Mouse (Mus musculus) inflammation-experienced regulatory T-cells (primary cell): ENCODE results near the gene Zfp933. TPM values are rescaled to one million over a fixed set of nuclear protein-coding genes. Genes with fewer than 3 reads are reported as not detected.

Experiments
- polyA plus RNA-seq, 2 experiments: library from polyadenylated mRNA; unstranded; fragments of 100-300 nt; shearing (Covaris generic); gene quantifications; one replicate each; pipeline ENCODE4 v1.2.1; 2017

Gene Zfp933
- 1 to 10 TPM; 4.1 to 5.6 TPM for polyA plus RNA-seq

DNA sequence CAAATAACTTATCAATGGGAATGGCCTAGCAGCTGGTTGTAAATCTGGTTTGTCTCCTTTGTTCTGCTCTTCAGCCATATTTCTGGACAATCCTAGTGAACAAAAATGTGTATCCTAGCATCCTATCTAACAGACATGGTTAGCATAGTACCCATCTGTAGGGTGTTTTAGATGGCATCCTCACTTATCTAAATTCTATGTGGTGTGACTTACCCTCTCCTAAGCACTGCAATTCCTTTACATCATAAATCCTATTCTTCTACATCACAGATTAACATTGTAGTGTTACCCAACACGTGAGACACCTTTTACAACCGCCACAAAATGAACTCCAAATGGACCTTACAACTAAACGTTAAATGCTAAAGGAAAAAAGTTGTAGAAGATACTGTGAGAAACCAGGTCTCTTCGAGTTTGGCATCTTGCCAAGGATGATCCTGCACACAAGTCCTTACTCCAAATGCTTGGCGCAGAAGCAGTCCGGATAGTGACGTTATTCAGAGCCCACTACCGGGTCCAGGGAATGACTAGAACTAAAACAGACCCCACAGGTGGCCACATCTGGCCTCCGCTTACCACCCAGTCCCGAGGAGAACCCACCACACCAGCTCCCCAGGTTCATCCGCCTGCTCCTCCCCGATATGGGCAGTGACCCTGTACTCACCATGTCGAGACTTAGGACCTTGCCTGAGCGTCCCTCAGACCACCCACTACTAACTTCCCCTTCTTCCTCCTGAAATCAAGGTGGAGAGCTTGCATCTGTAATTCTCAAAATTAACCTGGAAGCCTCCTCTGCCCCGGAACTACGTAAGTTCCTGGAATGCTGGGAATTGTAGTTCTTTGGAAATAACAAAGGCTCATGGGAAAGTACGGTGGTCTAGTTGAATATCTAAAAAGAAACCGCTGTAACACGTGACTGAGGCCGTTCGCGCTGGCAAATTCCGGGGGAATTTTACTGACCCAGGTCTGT is at the start of gene Zfp933:
Gene Zfp933, minus strand, starts transcription at position 753 of the 970 bp plus-strand sequence.

GRCm38 (mm10) chr4:147868450-147869031 is 20.4 kb upstream of the Zfp933 start, which contains the start of the genes Miip and Fv1:
Gene Miip (minus strand): TSS chr4:147868816.
Gene Fv1 (plus strand): TSS chr4:147868979.

DNA sequence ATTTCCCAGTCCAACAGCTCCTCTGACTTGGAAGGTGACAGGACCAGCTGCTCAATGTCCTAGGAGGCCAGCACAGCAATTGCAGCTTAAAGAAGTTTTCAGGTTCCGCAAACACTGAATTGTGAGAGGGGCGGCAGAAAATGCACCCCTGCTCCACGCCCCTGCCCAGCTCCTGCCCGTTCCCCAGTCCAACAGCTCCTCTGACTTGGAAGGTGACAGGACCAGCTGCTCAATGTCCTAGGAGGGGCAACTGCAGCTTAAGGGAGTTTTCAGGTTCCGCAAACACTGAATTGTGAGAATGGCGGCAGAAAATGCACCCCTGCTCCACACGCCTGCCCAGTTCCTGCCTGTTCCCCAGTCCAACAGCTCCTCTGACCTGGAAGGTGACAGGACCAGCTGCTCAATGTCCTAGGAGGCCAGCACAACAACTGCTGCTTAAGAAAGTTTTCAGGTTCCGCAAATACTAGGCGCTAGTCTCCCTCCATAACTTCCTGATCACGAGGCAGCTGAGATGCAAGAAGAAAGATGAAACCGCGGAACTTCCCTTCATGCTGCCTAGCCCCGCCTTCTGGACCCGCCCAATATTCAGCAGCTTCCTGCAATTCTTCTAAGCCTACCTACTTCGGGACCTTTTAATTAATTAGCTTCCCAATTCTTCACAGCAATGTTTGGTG is 38.7 kb downstream of the Zfp933 start, which contains the start of gene Zfp984:
Gene Zfp984, minus strand, starts transcription at position 497 of the 674 bp plus-strand sequence.

Other genes with a start within 250 kb of the Zfp933 start
- 1 to 10 TPM; 1.5 to 3.8 TPM for gene Zfp979, start 205.9 kb downstream of the Zfp933 start, polyA plus RNA-seq
- 1 to 10 TPM in 1 of 2 experiments, under 1 TPM in 1; 0.43 to 1.1 TPM for gene Zfp534, start 145.8 kb downstream of the Zfp933 start, polyA plus RNA-seq
- 10 to 100 TPM; 17.2 to 23.4 TPM for gene Zfp984, start 38.6 kb downstream of the Zfp933 start, polyA plus RNA-seq
- gene Miip, start 20.4 kb upstream of the Zfp933 start, polyA plus RNA-seq, result 100 to 1,000 TPM; 106 to 133 TPM
- 1 to 10 TPM; 4.5 to 4.9 TPM for gene Fv1, start 20.6 kb upstream of the Zfp933 start, polyA plus RNA-seq
- gene Mfn2, start 56.3 kb upstream of the Zfp933 start, polyA plus RNA-seq, result 10 to 100 TPM; 39.1 to 40.3 TPM
- 10 to 100 TPM in 1 of 2 experiments, 1 to 10 TPM in 1; 5.8 to 11.6 TPM for gene Plod1, start 88.4 kb upstream of the Zfp933 start, polyA plus RNA-seq
- 100 to 1,000 TPM in 1 of 2 experiments, 10 to 100 TPM in 1; 99.8 to 122 TPM for gene 2510039O18Rik, start 92.5 kb upstream of the Zfp933 start, polyA plus RNA-seq
- gene Nppb, start 137.4 kb upstream of the Zfp933 start, polyA plus RNA-seq, result under 1 TPM in 1 of 2 experiments, not detected in 1; 0.61 TPM
- gene Nppa, start 152.4 kb upstream of the Zfp933 start, polyA plus RNA-seq, result 1 to 10 TPM in 1 of 2 experiments, not detected in 1; 1.0 TPM
- 10 to 100 TPM in 1 of 2 experiments, 1 to 10 TPM in 1; 6.3 to 11.0 TPM for gene Clcn6, start 190.5 kb upstream of the Zfp933 start, polyA plus RNA-seq
- 10 to 100 TPM; 14.5 TPM for gene Mthfr, start 190.7 kb upstream of the Zfp933 start, polyA plus RNA-seq
- 10 to 100 TPM; 13.1 to 17.6 TPM for gene Agtrap, start 239.7 kb upstream of the Zfp933 start, polyA plus RNA-seq